Mouse (Mus musculus): ENCODE measurements around the gene Tcf3. TPM values are rescaled to one million over a fixed set of nuclear protein-coding genes. Genes with fewer than 3 reads are reported as not detected.
A peak's percentile ranks its signal among the peaks of the same experiment; 100 is the strongest.

Gene Tcf3
- total and polyA plus RNA-seq, 2 experiments from 2014 or later: 36.1 to 91.4 TPM

- DNase-seq (no peak), ATAC-seq (no peak; the same call in 1 of the 2 replicates)
- 2% methylated on average over 82 of the region's 94 CpGs for WGBS
- Histone ChIP-seq H3K27me3 (ENCODE audit: insufficient read depth, low read length) (no peaks in the 10 kb centered on the region), H3K4me3 (ENCODE audit: low read depth, low read length) (peak overlapping the region; percentile 96), H3K4me2 (ENCODE audit: low read depth) (peak overlapping the region; percentile 97), H3K27ac (ENCODE audit: low read depth, low read length) (peak overlapping the region; percentile 98), H3K36me3 (ENCODE audit: insufficient read depth) (peaks cover 34% of the 10 kb centered on the region), H3K4me1 (ENCODE audit: insufficient read depth) (peaks cover 29% of the 10 kb centered on the region), H3K9me3 (ENCODE audit: low read length) (no peaks in the 10 kb centered on the region), H3K9ac (peak overlapping the region; percentile 99)
- TF ChIP-seq CTCF (IDR thresholded peaks at IDR 0.05; ENCODE audit: low read depth): no peak
These were observed 46.5 kb downstream of the Tcf3 start for GRCm38 (mm10) chr10:80386735-80387471.

GRCm38 (mm10) chr10:80385811-80386734, 47.4 kb downstream of the Tcf3 start:
- Histone ChIP-seq H3K36me3 (ENCODE audit: insufficient read depth) (peaks cover 34% of the 10 kb centered on the region), H3K27me3 (ENCODE audit: insufficient read depth, low read length) (no peaks in the 10 kb centered on the region), H3K9ac (peak overlapping the region; percentile 99), H3K4me1 (ENCODE audit: insufficient read depth) (peaks cover 29% of the 10 kb centered on the region), H3K4me2 (ENCODE audit: low read depth) (peak overlapping the region; percentile 97), H3K9me3 (ENCODE audit: low read length) (no peaks in the 10 kb centered on the region), H3K4me3 (ENCODE audit: low read depth, low read length) (peak overlapping the region; percentile 96), H3K27ac (ENCODE audit: low read depth, low read length) (peak overlapping the region; percentile 98)
- WGBS: 2% methylated on average over 34 of the region's 34 CpGs
- peak; percentile 86 for DNase-seq
- TF ChIP-seq CTCF (IDR thresholded peaks at IDR 0.05; ENCODE audit: low read depth): no peak
- peak; percentile 79 for ATAC-seq

GRCm38 (mm10) chr10:80385310-80385709, 48.1 kb downstream of the Tcf3 start:
- DNase-seq: no peak
- TF ChIP-seq CTCF (IDR thresholded peaks at IDR 0.05; ENCODE audit: low read depth): no peak
- 4% methylated on average over 7 of the region's 7 CpGs for WGBS

GRCm38 (mm10) chr10:80384709-80385108, 48.7 kb downstream of the Tcf3 start:
- 55% methylated on average over 7 of the region's 7 CpGs for WGBS
- peak overlapping the region; percentile 96 for H3K4me3 ChIP-seq (ENCODE audit: low read depth, low read length)
- no peaks in the 10 kb centered on the region for H3K27me3 ChIP-seq (ENCODE audit: insufficient read depth, low read length)
- H3K9me3 ChIP-seq (ENCODE audit: low read length): no peaks in the 10 kb centered on the region
- no peak for TF ChIP-seq CTCF (IDR thresholded peaks at IDR 0.05; ENCODE audit: low read depth)
- peaks cover 40% of the 10 kb centered on the region for H3K36me3 ChIP-seq (ENCODE audit: insufficient read depth)
- no peak for ATAC-seq
- H3K4me2 ChIP-seq (ENCODE audit: low read depth): peak overlapping the region; percentile 97
- no peak for DNase-seq
- peak overlapping the region; percentile 99 for H3K9ac ChIP-seq
- H3K4me1 ChIP-seq (ENCODE audit: insufficient read depth): peaks cover 29% of the 10 kb centered on the region
- H3K27ac ChIP-seq (ENCODE audit: low read depth, low read length): peak overlapping the region; percentile 98

More at GRCm38 (mm10) chr10:80385310-80385709, 48.1 kb downstream of the Tcf3 start:
- peak overlapping the region; percentile 99 for H3K9ac ChIP-seq
- no peaks in the 10 kb centered on the region for H3K27me3 ChIP-seq (ENCODE audit: insufficient read depth, low read length)
- H3K27ac ChIP-seq (ENCODE audit: low read depth, low read length): peak overlapping the region; percentile 98
- no peaks in the 10 kb centered on the region for H3K9me3 ChIP-seq (ENCODE audit: low read length)
- peaks cover 29% of the 10 kb centered on the region for H3K4me1 ChIP-seq (ENCODE audit: insufficient read depth)
- H3K4me2 ChIP-seq (ENCODE audit: low read depth): peak overlapping the region; percentile 97
- H3K36me3 ChIP-seq (ENCODE audit: insufficient read depth): peaks cover 37% of the 10 kb centered on the region
- peak overlapping the region; percentile 96 for H3K4me3 ChIP-seq (ENCODE audit: low read depth, low read length)
- peak; percentile 0; the same call in 1 of the 2 replicates for ATAC-seq

- no peaks in the 10 kb centered on the region for H3K9me3 ChIP-seq (ENCODE audit: low read length)
- peaks cover 46% of the 10 kb centered on the region for H3K36me3 ChIP-seq (ENCODE audit: insufficient read depth)
- H3K27ac ChIP-seq (ENCODE audit: low read depth, low read length): 0 out of 2 replicates have a peak overlapping the region, but pooled peaks have one; percentile 98
- no peak for ATAC-seq
- 87% methylated on average over 4 of the region's 4 CpGs for WGBS
- peak overlapping the region; percentile 99 for H3K9ac ChIP-seq
- no peak for TF ChIP-seq CTCF (IDR thresholded peaks at IDR 0.05; ENCODE audit: low read depth)
- peak overlapping the region; percentile 97 for H3K4me2 ChIP-seq (ENCODE audit: low read depth)
- H3K4me3 ChIP-seq (ENCODE audit: low read depth, low read length): peak overlapping the region; percentile 96
- peaks cover 29% of the 10 kb centered on the region for H3K4me1 ChIP-seq (ENCODE audit: insufficient read depth)
- no peaks in the 10 kb centered on the region for H3K27me3 ChIP-seq (ENCODE audit: insufficient read depth, low read length)
- DNase-seq: no peak
These were observed 49.3 kb downstream of the Tcf3 start for GRCm38 (mm10) chr10:80384115-80384639.

GRCm38 (mm10) chr10:80383431-80383830, 50.0 kb downstream of the Tcf3 start:
- peaks cover 27% of the 10 kb centered on the region for H3K4me1 ChIP-seq (ENCODE audit: insufficient read depth)
- H3K4me2 ChIP-seq (ENCODE audit: low read depth): peak overlapping the region; percentile 97
- WGBS: 57% methylated on average over 4 of the region's 4 CpGs
- H3K9me3 ChIP-seq (ENCODE audit: low read length): no peaks in the 10 kb centered on the region
- no peak for ATAC-seq
- TF ChIP-seq CTCF (IDR thresholded peaks at IDR 0.05; ENCODE audit: low read depth): peak; percentile 46
- H3K27ac ChIP-seq (ENCODE audit: low read depth, low read length): no peak overlapping the region
- H3K27me3 ChIP-seq (ENCODE audit: insufficient read depth, low read length): no peaks in the 10 kb centered on the region
- peak overlapping the region; percentile 96 for H3K4me3 ChIP-seq (ENCODE audit: low read depth, low read length)
- peaks cover 49% of the 10 kb centered on the region for H3K36me3 ChIP-seq (ENCODE audit: insufficient read depth)
- no peak for DNase-seq
- peak overlapping the region; percentile 14; the same call in 1 of the 2 replicates for H3K9ac ChIP-seq

Measured in forebrain, postnatal 0 days (tissue).